Mouse (Mus musculus) right cerebral cortex, postnatal 14 days (tissue): Measurements from ENCODE around the gene Nelfb.

Experiments used
- DNase-seq: peaks from one replicate; pipeline ENCODE4 v3.0.0; 2022

The Nelfb gene

DNA sequence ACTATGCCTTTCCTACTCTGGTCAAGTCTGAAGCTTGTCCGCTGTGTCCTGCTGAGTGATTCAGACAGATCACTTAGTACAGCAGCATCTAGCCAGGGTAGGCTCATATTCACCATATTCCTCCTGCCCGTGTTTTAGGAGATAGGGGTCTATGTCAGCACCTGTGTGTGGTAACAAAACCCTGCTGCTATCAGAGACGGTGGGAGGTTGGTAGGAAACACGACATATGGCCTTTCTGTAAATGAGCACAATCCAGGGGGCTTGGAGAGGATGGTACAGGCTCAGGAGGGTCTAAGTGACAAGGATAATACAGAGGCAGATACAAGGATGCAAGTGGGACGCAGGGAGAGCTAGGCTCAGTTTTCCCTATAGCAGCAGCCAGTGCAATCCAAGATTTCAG, 18.3 kb upstream of the Nelfb start:
- no peak for DNase-seq

DNA sequence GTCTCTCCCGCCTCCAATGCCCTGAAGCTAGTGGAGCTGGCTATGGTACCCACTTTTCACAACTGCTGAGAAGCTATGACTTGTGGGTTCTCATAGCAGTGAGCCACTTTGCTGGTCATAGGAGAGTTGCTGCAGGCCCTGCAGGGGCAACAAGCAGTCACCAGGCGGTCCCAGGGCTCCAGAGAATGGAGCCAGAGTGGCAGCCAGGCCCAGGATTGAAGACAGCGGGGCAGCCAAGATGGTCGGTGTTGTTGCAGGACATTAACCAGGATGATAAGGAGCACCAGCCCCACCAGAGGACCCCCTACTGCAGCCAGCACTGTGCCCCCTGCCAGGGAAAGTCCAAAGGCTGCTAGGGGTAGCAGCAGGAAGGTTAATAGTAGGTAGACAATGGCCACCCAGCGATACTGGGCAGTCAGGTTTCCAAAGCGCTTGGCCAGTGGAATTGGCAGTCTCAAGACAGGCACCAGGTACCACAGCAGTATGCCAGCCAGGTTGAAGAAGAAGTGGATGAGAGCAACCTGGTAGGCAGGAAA, 17.8 kb upstream of the Nelfb start:
- no peak for DNase-seq

- DNase-seq = peak; percentile 84
Observed at GRCm38 (mm10) chr2:25228431-25228889, 17.2 kb upstream of the Nelfb start.

- no peak for DNase-seq
Observed at GRCm38 (mm10) chr2:25227406-25227805, 16.1 kb upstream of the Nelfb start.

DNA sequence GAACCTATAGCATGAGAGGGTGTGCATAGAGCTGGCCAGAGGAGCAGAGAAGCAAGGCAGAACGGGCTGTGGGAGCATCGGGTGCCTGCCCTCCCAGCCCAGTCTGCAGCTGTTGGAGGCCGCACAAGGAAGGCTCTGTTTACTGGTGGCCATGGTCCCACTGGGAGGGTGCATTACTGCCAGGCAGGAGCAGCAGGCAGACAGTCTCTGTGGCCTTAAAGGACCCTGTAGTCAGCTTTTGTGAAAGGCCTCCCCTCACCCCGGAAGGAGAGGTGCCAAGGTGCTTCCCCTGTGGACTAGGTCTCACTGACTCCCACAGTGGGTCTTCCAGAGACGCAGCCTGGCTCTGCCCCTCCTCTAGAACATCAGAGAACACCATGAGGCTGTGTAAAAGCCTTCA, 15.6 kb upstream of the Nelfb start:
- peak; percentile 37 for DNase-seq

- DNase-seq = no peak
Observed at GRCm38 (mm10) chr2:25225811-25226379, 14.6 kb upstream of the Nelfb start.

GRCm38 (mm10) chr2:25224766-25225752, 13.8 kb upstream of the Nelfb start:
- DNase-seq = peak; percentile 96

- no peak for DNase-seq
Observed at GRCm38 (mm10) chr2:25224492-25224765, 13.1 kb upstream of the Nelfb start, which contains the start of gene Tubb4b. TSS of gene Tubb4b (minus strand) at chr2:25224702.

- DNase-seq = peak; percentile 77
Observed at GRCm38 (mm10) chr2:25223681-25224491, 12.6 kb upstream of the Nelfb start.

- DNase-seq = no peak
Observed at GRCm38 (mm10) chr2:25221331-25221772, 10.1 kb upstream of the Nelfb start.

GRCm38 (mm10) chr2:25218445-25218844, 7.2 kb upstream of the Nelfb start, which contains the start of gene Fam166a:
TSS of gene Fam166a (plus strand) at chr2:25218745.
- DNase-seq = no peak

- no peak for DNase-seq
Observed at GRCm38 (mm10) chr2:25217666-25218065, 6.4 kb upstream of the Nelfb start.

DNA sequence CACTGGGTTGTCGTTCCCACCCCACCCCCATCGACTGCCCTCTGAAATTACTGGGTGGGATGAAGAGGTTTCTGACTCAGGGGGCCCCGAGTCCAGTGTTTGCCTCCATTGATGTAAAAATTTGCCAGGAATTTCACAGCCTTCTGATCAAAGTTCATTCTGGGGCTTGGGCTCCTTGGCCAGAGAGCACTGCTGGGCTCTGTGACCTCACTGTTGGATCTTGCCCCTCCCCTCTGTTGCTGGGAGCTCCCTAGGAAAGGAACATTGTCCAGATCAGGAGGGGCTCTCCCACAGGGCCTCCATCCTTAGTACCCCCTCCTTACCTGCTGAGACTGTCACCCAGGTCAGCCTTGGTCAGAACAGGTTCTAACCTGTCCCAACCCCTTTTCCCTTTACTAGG, 3.2 kb upstream of the Nelfb start, which contains the start of gene Stpg3:
Gene Stpg3 (minus strand): TSS at position 194 of the 400 bp plus-strand sequence.
- DNase-seq = no peak

GRCm38 (mm10) chr2:25213266-25213865, 2.1 kb upstream of the Nelfb start:
- no peak for DNase-seq

DNA sequence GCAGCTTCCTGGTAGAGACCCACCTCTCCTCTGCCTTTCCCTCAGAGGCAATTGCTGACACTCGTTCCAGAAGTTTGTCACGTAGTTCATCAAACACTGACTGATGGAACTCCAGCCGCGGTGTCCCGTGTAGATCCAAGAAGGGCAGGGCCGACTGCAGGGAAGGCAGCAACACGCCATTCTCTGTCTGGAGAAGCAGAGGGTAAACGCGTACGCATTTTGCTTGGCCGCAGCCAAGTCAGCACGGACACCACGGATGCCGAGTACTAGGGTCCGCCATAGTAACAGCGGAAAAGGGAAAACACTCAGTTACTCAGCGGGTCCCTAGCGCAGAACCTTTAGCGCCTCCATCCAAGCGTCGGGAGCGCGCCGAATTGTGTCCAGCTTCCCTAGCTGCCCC, 603 bp downstream of the Nelfb start:
- no peak for DNase-seq

- DNase-seq = no peak
Observed at GRCm38 (mm10) chr2:25207593-25207992, 3.7 kb downstream of the Nelfb start.

DNA sequence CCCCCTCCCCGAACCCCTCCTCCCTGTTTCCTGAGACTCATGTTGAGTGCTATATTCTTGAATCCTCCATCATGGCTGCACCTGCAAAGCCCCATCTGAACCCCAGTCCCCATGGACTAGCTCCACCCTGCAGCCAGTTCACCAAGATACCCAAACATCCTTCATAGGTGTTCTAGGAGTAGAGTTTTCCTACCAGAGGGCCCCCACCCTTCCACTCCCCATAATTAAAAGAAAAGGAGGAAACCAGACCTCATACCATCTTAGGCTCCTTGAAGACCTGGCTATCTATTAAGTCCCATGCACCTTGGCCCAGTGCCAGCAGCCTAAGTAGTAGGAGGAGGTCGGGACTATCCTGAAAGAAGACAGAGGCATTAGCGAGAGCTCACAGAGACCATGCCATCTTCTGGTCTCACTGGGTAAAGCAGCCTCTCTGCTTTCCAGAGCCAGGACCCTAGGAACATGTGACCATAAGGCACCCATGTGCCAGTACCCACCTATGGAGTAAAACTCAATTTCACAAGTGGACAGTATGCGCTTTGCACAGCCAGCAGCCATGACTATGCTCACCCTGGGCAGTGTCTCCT, 7.6 kb downstream of the Nelfb start:
- DNase-seq = no peak

GRCm38 (mm10) chr2:25200631-25201030, 10.7 kb downstream of the Nelfb start:
- DNase-seq = no peak

- no peak for DNase-seq
Observed at GRCm38 (mm10) chr2:25197946-25198345, 13.3 kb downstream of the Nelfb start.

DNA sequence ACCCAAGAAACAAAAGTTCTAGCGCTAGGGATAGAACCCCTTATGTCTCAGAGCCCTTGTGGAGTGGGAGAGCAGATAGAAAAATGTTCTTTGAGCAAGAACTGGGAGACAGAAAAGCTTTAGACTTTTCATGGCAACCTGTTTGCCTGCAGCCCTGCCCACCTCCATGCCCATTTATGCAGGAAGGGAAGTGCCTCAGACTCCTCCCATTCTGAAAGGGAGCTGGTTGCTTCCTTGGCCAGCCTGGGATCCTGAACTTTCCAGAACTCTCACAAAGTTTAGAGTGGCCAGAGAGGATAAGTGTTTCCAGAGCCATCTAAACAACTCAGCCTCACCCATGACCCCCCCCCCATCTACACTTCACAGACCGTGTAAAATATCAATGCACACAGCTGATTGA, 14.1 kb downstream of the Nelfb start:
- DNase-seq = no peak

- DNase-seq = peak; percentile 31
Observed at GRCm38 (mm10) chr2:25196172-25196954, 14.9 kb downstream of the Nelfb start, which contains the start of gene Tor4a. TSS of gene Tor4a (minus strand) at chr2:25196886.
